Mouse (Mus musculus) kidney, adult 2 months (tissue): ENCODE results near the gene Dagla.

Experiments used
- CTCF ChIP-seq: fragments of 200-500 bp; conservative IDR thresholded peaks from 2 replicates; pipeline ENCODE4 v1.5.1; 2011; ENCODE audit warnings: low read depth, mild to moderate bottlenecking, control low read depth, low read length, moderate library complexity, mixed read lengths; ENCODE audit not compliant: insufficient read depth, insufficient read length
- POLR2A ChIP-seq: fragments of 200-500 bp; IDR thresholded peaks from one replicate; pipeline ENCODE4 v1.6.1; 2011; ENCODE audit warnings: low read depth, low read length, control low read depth

DNA sequence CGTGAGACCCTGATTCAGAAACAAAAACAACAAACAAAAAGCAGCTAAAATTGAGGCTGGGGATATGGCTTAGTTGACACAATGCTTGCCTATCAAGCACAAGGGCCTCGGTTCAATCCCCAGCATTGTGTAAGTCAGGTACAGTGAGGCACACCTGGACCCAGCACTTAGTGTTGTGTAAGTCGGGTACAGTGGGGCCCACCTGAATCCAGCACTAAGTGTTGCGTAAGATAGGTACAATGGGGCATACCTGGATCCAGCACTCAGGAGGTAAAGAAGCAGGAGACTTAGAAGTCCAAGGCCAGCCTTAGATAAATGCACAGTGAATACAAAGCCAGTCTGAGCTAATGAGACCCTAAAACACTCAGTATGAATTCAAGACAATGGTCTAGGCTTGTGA lies 34.0 kb upstream of the Dagla start:
- TF ChIP-seq CTCF (no peak), POLR2A (no peak)
